Mouse (Mus musculus): Measurements from ENCODE around the gene Sh3rf3. TPM values are rescaled to one million over a fixed set of nuclear protein-coding genes. Genes with fewer than 3 reads are reported as not detected.
A peak's percentile ranks its signal among the peaks of the same experiment; 100 is the strongest.

Sh3rf3 gene
- polyA plus RNA-seq, 1 experiment from 2014 or later = 0.63 TPM

DNA sequence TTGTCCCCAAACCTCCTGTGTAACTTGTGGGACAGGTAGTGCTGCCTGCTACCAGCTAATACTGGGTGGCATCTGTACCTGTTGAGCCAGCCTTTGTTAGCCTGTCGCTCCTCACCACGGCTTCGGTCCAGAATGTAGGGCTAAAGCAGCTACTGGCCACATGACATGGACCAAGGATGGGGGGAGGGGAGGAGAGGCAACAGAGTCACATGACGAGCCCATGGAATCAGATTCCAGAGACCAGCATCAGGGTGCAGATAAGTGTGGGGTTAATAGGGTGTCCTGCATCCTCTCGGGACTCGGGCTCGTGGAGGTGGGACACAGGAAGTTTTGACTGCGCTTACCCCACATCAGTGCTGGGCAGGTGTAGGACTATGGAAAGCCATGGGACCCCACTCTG lies 292.7 kb downstream of the Sh3rf3 start:
- no peaks in the 10 kb centered on the region for H3K9me3 ChIP-seq (replicated peaks; ENCODE audit: control insufficient read depth, low read length)
- no peak overlapping the region for H3K27ac ChIP-seq (ENCODE audit: low read depth, low read length)
- no peak overlapping the region for H3K4me3 ChIP-seq (ENCODE audit: low read depth, low read length)
- H3K4me1 ChIP-seq (ENCODE audit: control insufficient read depth, insufficient read depth, low read length) = no peaks in the 10 kb centered on the region; the same call in 1 of the 2 replicates
- H3K36me3 ChIP-seq (ENCODE audit: control insufficient read depth, insufficient read depth, low read length) = no peaks in the 10 kb centered on the region
- H3K4me2 ChIP-seq = no peak overlapping the region
- ATAC-seq (replicated peaks; ENCODE audit: insufficient number of reproducible peaks, low FRiP score, low TSS enrichment) = no peak
- no peak overlapping the region for H3K9ac ChIP-seq (ENCODE audit: low read depth, low read length)
- no peaks in the 10 kb centered on the region for H3K27me3 ChIP-seq (ENCODE audit: control insufficient read depth, insufficient read depth, low read length)
- 71% methylated on average over 8 of the region's 8 CpGs for WGBS (ENCODE audit: insufficient replicate concordance)

DNA sequence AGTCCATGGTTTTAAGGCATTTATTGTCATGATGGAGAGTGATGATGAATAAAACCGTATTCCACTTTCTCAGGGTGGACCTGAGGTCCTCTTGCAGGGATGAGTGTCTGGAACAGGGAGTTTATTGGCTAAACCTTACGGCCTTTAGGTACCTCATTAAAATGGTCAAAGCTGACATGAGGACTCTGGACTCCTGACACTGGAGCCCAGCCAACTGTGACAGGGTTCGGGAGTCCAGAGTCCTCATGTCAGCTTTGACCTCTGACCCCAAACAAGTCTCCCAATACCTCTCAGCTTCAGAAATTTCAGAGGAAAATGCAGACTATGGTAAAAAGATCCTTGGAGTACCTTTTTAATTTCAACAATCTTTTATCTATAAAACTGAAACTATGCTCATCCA lies 293.5 kb downstream of the Sh3rf3 start:
- H3K4me1 ChIP-seq (ENCODE audit: control insufficient read depth, insufficient read depth, low read length) = no peaks in the 10 kb centered on the region; the same call in 1 of the 2 replicates
- no peaks in the 10 kb centered on the region for H3K9me3 ChIP-seq (replicated peaks; ENCODE audit: control insufficient read depth, low read length)
- H3K4me2 ChIP-seq = no peak overlapping the region
- H3K9ac ChIP-seq (ENCODE audit: low read depth, low read length) = no peak overlapping the region
- H3K36me3 ChIP-seq (ENCODE audit: control insufficient read depth, insufficient read depth, low read length) = no peaks in the 10 kb centered on the region
- ATAC-seq (replicated peaks; ENCODE audit: insufficient number of reproducible peaks, low FRiP score, low TSS enrichment) = no peak
- WGBS (ENCODE audit: insufficient replicate concordance) = 81% methylated on average over 3 of the region's 3 CpGs
- H3K27me3 ChIP-seq (ENCODE audit: control insufficient read depth, insufficient read depth, low read length) = no peaks in the 10 kb centered on the region
- H3K27ac ChIP-seq (ENCODE audit: low read depth, low read length) = no peak overlapping the region
- H3K4me3 ChIP-seq (ENCODE audit: low read depth, low read length) = no peak overlapping the region

DNA sequence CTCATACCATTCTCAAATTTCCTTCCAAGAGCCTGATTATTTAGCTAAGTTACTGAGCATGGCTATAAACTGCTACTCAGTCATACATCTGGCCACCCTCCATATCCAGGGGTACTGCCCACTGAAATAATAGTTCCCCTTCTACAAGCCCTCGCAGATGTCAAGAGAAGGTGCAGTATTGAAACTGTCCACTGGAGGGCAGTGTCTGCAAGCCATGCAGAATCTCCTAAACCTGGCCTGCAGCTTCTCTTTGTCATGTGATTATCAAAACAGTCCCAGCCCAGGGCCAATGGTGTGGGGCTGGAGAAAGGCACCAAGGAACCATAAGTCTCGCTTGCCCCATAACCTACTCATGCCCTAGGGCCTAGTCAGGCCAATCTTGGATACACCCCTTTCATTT lies 295.9 kb downstream of the Sh3rf3 start:
- H3K4me2 ChIP-seq = no peak overlapping the region
- H3K4me3 ChIP-seq (ENCODE audit: low read depth, low read length) = no peak overlapping the region
- H3K9me3 ChIP-seq (replicated peaks; ENCODE audit: control insufficient read depth, low read length) = no peaks in the 10 kb centered on the region
- 37% methylated on average over 2 of the region's 2 CpGs for WGBS (ENCODE audit: insufficient replicate concordance)
- no peaks in the 10 kb centered on the region for H3K36me3 ChIP-seq (ENCODE audit: control insufficient read depth, insufficient read depth, low read length)
- no peak overlapping the region for H3K9ac ChIP-seq (ENCODE audit: low read depth, low read length)
- H3K27me3 ChIP-seq (ENCODE audit: control insufficient read depth, insufficient read depth, low read length) = no peaks in the 10 kb centered on the region; the same call in 1 of the 2 replicates
- no peaks in the 10 kb centered on the region; the same call in 1 of the 2 replicates for H3K4me1 ChIP-seq (ENCODE audit: control insufficient read depth, insufficient read depth, low read length)
- ATAC-seq (replicated peaks; ENCODE audit: insufficient number of reproducible peaks, low FRiP score, low TSS enrichment) = no peak
- H3K27ac ChIP-seq (ENCODE audit: low read depth, low read length) = no peak overlapping the region

DNA sequence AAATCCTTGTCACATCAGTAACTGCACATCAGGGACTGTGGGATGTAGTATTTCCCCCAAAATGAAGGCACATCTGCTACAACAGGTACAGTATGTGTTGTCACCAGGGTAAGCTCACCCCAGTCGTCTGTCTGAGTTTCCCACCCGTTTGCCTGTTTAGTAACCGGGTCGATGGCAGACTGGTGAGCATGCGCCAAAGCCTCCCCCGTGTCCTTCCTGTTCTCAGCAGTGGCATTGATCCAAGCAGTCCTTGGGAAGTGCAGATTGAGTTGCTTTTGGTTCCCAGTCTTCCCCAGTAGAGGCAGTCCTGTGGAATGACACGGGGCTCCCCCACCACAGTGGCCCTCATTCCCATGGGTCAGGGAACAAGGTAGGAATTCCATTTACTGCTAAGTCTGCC lies 297.2 kb downstream of the Sh3rf3 start:
- H3K27ac ChIP-seq (ENCODE audit: low read depth, low read length) = no peak overlapping the region
- H3K27me3 ChIP-seq (ENCODE audit: control insufficient read depth, insufficient read depth, low read length) = no peaks in the 10 kb centered on the region; the same call in 1 of the 2 replicates
- H3K4me3 ChIP-seq (ENCODE audit: low read depth, low read length) = no peak overlapping the region
- no peaks in the 10 kb centered on the region for H3K9me3 ChIP-seq (replicated peaks; ENCODE audit: control insufficient read depth, low read length)
- WGBS (ENCODE audit: insufficient replicate concordance) = 83% methylated on average over 7 of the region's 7 CpGs
- no peak overlapping the region for H3K4me2 ChIP-seq
- no peak for ATAC-seq (replicated peaks; ENCODE audit: insufficient number of reproducible peaks, low FRiP score, low TSS enrichment)
- H3K4me1 ChIP-seq (ENCODE audit: control insufficient read depth, insufficient read depth, low read length) = peaks cover 8% of the 10 kb centered on the region
- H3K9ac ChIP-seq (ENCODE audit: low read depth, low read length) = no peak overlapping the region
- no peaks in the 10 kb centered on the region for H3K36me3 ChIP-seq (ENCODE audit: control insufficient read depth, insufficient read depth, low read length)

DNA sequence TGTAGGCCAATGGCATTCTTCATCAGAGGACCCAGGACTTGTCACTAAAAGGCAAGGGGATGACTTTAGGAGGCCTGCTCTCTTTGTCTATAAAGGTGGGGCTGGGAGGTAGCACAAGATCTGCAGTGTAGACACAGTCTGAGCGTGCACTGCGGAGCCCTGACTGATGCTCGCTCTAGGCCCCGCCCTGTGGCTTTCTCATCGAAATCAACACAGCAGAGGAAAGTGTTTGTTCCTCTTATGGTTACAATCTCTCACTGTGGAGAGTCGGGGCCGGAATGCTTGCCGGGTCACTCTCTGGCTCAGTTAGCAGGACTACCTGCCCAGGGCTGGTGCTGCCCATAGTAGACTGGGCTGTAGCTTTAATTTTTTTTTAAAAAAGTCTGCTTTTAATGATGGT lies 299.6 kb downstream of the Sh3rf3 start:
- Histone ChIP-seq H3K4me1 (ENCODE audit: control insufficient read depth, insufficient read depth, low read length) (peaks cover 8% of the 10 kb centered on the region), H3K4me2 (no peak overlapping the region), H3K9ac (ENCODE audit: low read depth, low read length) (no peak overlapping the region), H3K27me3 (ENCODE audit: control insufficient read depth, insufficient read depth, low read length) (no peaks in the 10 kb centered on the region; the same call in none of the 2 replicates), H3K27ac (ENCODE audit: low read depth, low read length) (no peak overlapping the region), H3K9me3 (replicated peaks; ENCODE audit: control insufficient read depth, low read length) (no peaks in the 10 kb centered on the region), H3K4me3 (ENCODE audit: low read depth, low read length) (no peak overlapping the region), H3K36me3 (ENCODE audit: control insufficient read depth, insufficient read depth, low read length) (no peaks in the 10 kb centered on the region)
- ATAC-seq (replicated peaks; ENCODE audit: insufficient number of reproducible peaks, low FRiP score, low TSS enrichment) = no peak
- WGBS (ENCODE audit: insufficient replicate concordance) = 90% methylated on average over 8 of the region's 8 CpGs

DNA sequence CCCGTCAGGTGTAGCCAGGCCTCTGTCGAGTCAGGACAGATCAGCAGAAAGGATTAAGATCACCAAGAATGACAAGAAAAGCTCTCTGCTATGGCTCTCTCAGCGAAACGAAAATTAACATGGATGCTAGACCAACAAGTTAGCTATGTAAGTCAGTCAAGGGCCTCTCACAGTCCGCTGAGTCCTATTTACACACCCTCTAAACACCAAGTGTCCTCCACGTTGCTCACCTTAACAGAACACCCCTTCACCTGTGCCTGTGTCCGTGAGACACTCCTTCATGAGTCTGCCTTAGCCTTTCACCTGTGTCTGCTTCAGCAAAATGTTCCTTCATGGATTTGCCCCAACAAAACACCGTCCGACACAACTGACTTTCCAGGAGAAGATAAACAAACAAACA lies 300.2 kb downstream of the Sh3rf3 start:
- Histone ChIP-seq H3K27ac (ENCODE audit: low read depth, low read length) (no peak overlapping the region), H3K27me3 (ENCODE audit: control insufficient read depth, insufficient read depth, low read length) (no peaks in the 10 kb centered on the region; the same call in none of the 2 replicates), H3K4me2 (no peak overlapping the region), H3K36me3 (ENCODE audit: control insufficient read depth, insufficient read depth, low read length) (no peaks in the 10 kb centered on the region), H3K4me3 (ENCODE audit: low read depth, low read length) (no peak overlapping the region), H3K4me1 (ENCODE audit: control insufficient read depth, insufficient read depth, low read length) (peaks cover 8% of the 10 kb centered on the region), H3K9ac (ENCODE audit: low read depth, low read length) (no peak overlapping the region), H3K9me3 (replicated peaks; ENCODE audit: control insufficient read depth, low read length) (no peaks in the 10 kb centered on the region)
- WGBS (ENCODE audit: insufficient replicate concordance) = 84% methylated on average over 9 of the region's 9 CpGs
- ATAC-seq (replicated peaks; ENCODE audit: insufficient number of reproducible peaks, low FRiP score, low TSS enrichment) = no peak

DNA sequence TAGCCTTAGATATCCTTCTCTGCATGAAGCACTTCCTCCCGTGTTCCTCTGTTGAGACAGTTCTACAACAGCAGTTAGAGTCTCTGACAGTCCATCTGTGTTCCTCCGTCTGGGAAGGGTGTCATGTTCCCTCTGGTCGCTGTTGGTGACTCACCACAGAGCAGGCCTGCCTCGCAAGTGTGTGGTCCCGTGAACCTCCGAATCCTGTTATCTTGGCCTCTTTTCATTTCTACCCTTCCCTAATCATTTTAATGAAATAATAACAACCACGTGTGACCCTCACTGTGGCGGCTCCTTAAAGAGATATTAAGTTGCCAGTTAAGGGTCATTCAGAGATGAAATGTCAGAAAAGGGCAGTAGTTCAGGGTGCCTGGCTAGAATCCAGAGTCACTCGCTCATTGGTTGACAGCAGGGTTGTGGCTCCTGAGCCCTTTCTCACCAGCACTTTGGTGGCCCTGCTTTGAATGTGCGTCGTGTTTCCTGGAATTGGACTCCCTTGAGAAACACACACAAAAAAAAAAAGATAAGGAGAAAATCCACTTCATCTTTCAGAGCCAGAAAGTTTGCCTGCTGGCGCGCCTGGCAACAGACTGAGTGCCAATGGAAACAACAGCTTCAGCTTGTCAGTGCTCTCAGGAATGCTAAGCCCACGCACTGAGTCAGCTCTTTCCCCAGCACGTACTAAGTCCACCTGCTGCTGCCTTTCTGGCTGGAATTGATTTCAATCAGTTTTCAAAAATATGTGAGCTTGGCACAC lies 301.6 kb downstream of the Sh3rf3 start:
- Histone ChIP-seq H3K36me3 (ENCODE audit: control insufficient read depth, insufficient read depth, low read length) (no peaks in the 10 kb centered on the region), H3K4me2 (peak overlapping the region; percentile 16; the same call in 1 of the 2 replicates), H3K27ac (ENCODE audit: low read depth, low read length) (no peak overlapping the region), H3K9ac (ENCODE audit: low read depth, low read length) (no peak overlapping the region), H3K9me3 (replicated peaks; ENCODE audit: control insufficient read depth, low read length) (no peaks in the 10 kb centered on the region), H3K4me1 (ENCODE audit: control insufficient read depth, insufficient read depth, low read length) (peaks cover 8% of the 10 kb centered on the region), H3K4me3 (ENCODE audit: low read depth, low read length) (no peak overlapping the region), H3K27me3 (ENCODE audit: control insufficient read depth, insufficient read depth, low read length) (no peaks in the 10 kb centered on the region; the same call in none of the 2 replicates)
- WGBS (ENCODE audit: insufficient replicate concordance) = 26% methylated on average over 15 of the region's 15 CpGs
- ATAC-seq (replicated peaks; ENCODE audit: insufficient number of reproducible peaks, low FRiP score, low TSS enrichment) = no peak

DNA sequence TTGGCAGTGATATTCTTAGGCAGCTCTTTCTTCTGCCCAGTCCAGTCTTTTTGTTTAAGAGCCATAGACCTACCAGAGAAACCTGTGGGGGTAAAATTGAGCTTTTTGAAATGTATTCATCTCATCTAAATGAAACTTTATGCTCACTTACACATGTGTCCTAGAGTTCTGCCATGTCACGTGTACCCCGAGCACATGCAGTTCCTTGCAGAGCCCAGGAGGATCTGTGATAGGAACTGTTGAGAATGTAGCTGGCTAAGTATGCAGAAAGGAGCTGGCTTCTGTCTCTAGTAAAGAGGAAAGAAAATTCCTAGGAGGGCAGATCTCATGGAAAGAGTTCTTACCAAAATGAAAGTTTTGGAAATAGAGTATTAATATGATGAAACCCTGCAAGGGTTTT lies 302.5 kb downstream of the Sh3rf3 start:
- no peak overlapping the region for H3K4me2 ChIP-seq
- no peaks in the 10 kb centered on the region for H3K36me3 ChIP-seq (ENCODE audit: control insufficient read depth, insufficient read depth, low read length)
- 76% methylated on average over 2 of the region's 2 CpGs for WGBS (ENCODE audit: insufficient replicate concordance)
- no peak overlapping the region for H3K4me3 ChIP-seq (ENCODE audit: low read depth, low read length)
- H3K9ac ChIP-seq (ENCODE audit: low read depth, low read length) = no peak overlapping the region
- ATAC-seq (replicated peaks; ENCODE audit: insufficient number of reproducible peaks, low FRiP score, low TSS enrichment) = no peak
- no peaks in the 10 kb centered on the region for H3K9me3 ChIP-seq (replicated peaks; ENCODE audit: control insufficient read depth, low read length)
- no peaks in the 10 kb centered on the region; the same call in none of the 2 replicates for H3K27me3 ChIP-seq (ENCODE audit: control insufficient read depth, insufficient read depth, low read length)
- no peak overlapping the region for H3K27ac ChIP-seq (ENCODE audit: low read depth, low read length)
- peaks cover 8% of the 10 kb centered on the region for H3K4me1 ChIP-seq (ENCODE audit: control insufficient read depth, insufficient read depth, low read length)

DNA sequence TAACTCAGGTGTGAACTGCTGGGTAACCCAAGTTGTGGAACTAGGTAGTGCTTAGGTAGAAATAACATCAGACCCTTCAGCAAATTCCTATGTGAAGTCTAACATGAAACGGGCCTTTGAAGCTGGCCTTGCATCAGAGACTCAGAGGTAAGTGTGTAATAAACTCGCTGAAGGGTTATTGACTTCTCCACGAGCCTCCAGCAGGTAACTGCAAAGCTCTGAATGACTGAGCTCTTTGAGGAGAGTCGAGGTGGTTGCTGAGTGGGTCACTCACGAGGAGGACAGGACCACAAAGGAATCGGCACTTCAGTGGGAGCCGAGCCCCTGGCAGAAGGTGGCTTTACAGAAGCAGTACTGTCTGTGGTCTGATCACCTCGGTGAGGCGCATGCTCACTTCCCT lies 303.2 kb downstream of the Sh3rf3 start:
- H3K27ac ChIP-seq (ENCODE audit: low read depth, low read length) = no peak overlapping the region
- no peak overlapping the region for H3K9ac ChIP-seq (ENCODE audit: low read depth, low read length)
- WGBS (ENCODE audit: insufficient replicate concordance) = 77% methylated on average over 9 of the region's 9 CpGs
- H3K9me3 ChIP-seq (replicated peaks; ENCODE audit: control insufficient read depth, low read length) = no peaks in the 10 kb centered on the region
- H3K36me3 ChIP-seq (ENCODE audit: control insufficient read depth, insufficient read depth, low read length) = no peaks in the 10 kb centered on the region
- no peak for ATAC-seq (replicated peaks; ENCODE audit: insufficient number of reproducible peaks, low FRiP score, low TSS enrichment)
- peaks cover 8% of the 10 kb centered on the region for H3K4me1 ChIP-seq (ENCODE audit: control insufficient read depth, insufficient read depth, low read length)
- H3K4me3 ChIP-seq (ENCODE audit: low read depth, low read length) = no peak overlapping the region
- no peaks in the 10 kb centered on the region; the same call in none of the 2 replicates for H3K27me3 ChIP-seq (ENCODE audit: control insufficient read depth, insufficient read depth, low read length)
- H3K4me2 ChIP-seq = no peak overlapping the region
